Mouse (Mus musculus): ENCODE measurements around the gene Trpm7. TPM values are rescaled to one million over a fixed set of nuclear protein-coding genes. Genes with fewer than 3 reads are reported as not detected.
"Not testable (repeated sequence)": the region's sequence is repeated elsewhere in the genome, so short reads cannot be mapped to it uniquely, and the experiment has no call there.

Gene Trpm7
- total RNA-seq (2021): 10 to 100 TPM; 32.7 to 33.4 TPM
- long read RNA-seq, full-length matches to known transcripts: 6 of 13 reads
- long read RNA-seq, partial matches to known transcripts: 2 of 13 reads
- long read RNA-seq, other reads (novel, unspliced or antisense): 5 of 13 reads

DNA sequence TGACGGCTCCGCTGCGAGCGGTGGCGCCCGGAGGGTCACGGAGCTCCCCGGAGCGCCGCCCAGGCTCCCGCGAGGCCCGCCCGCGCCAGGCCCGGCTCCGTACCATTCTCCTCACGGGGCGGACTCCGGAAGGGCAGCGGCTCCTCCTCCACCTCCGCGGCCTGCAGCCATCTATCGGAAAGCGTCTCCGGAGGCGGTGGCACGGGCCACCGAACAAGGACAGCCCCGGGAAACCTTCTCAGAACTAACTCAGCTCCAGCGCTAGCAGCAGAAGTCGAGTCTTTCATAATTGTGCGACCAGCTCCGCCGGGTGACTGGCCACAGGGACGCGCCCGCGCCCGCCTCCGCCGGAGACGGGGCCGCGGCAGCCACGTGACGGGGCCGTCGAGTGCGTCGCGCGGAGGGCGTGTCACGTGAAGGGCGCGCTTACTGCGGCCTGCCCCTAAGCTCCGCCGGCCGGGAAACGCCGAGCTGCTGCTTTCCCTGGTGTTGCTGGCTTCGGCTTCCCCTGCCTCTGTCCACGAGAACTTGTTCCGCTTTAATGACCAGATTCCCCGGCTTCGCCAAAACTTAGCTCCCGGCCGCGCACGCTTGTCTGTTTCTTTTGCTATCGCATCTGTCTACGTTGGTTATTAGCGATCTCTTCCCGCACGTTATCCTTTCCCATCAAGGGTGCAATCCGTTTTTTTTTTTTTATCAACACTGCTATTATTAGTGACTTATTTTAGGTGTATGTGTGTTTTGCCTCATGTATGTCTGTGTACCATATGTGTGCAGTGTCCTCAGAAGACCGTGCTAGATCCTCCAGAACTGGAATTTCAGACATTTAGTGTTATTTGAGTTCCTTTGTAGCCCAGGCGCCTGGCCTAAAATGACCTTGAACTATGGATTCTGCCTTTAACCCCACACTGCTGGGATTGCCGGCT is at the start of gene Trpm7:
TSS of gene Trpm7 (minus strand) at position 360 of the 926 bp plus-strand sequence.
- peak; percentile 89 to 95 for DNase-seq (ENCODE audit: low spot score in 2 of 2)

DNA sequence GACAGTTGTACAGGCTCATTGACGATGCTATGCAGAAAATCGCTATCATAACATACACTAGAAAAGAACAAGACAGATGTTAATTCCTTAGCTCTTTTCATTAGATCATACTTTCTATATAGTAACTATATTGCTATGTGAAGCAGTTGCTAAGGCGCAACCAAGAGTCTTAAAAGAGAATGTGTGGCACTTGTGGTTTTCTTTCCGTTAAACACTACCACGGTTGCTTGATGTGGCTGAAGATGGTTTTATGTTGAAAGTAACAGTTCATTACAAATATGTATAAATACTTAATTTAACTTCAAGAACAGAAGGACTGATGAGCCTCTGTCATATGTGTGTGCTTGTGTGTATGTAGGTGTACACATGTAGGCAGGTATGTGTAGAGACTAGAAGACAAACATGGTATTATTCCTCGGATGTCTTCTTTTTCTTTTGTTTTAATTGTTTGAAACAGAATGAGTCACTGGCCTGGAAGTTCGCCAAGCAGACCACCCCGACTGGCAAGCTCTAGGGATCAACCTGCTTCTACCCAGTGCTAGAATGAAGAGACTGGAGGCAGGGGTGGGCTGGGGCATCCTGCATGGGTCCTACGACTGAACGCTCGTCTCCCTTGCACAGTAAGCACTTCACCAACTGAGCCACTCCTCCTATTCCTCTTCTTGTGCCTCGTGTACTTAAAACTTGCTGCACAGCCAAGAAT is 44.5 kb upstream of the Trpm7 start:
- no peak for DNase-seq (ENCODE audit: low spot score in 2 of 2)

GRCm38 (mm10) chr2:126916236-126916635 is 40.2 kb upstream of the Trpm7 start:
- DNase-seq (ENCODE audit: low spot score in 2 of 2): no peak

GRCm38 (mm10) chr2:126914096-126914495 is 38.1 kb upstream of the Trpm7 start:
- no peak for DNase-seq (ENCODE audit: low spot score in 2 of 2)

DNA sequence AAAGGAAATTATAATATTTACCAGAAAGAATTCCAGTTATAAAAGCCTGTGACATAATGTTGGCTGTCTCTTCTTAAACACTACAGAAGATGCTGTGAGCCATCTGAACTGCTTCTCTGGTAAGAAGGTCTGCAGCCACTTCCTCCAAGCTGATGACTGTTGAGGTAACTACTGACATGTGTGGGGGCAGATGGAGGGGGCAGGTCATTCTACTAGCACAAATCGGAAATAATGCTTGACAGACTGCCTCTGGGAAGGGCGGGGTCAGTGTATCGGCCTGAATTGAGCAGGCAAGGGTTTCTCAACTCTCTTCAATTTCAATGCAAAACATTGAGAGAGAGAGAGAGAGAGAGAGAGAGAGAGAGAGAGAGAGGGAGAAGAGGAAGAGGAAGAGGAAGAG is 28.1 kb upstream of the Trpm7 start:
- DNase-seq (ENCODE audit: low spot score in 2 of 2): no peak

DNA sequence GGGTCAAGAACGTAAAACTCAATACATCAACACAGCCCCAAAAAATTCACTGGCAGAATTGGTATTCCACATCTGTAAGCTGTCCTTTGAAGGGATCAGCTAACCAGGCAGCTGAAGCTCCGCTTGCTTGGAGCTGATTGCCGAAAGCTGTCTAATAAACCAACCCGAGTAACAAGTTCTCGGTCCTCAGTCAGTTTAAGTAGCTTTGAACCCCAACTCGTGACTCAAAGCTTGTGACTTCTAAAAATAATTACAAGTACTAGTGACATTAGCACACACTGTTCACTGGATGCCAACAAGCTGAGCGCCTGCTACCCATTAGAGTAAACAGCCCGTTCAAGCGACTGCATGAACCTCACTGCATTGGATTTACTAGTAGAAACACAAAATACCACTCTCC is 21.5 kb upstream of the Trpm7 start:
- DNase-seq (ENCODE audit: low spot score in 2 of 2): no peak

GRCm38 (mm10) chr2:126896941-126897340 is 20.9 kb upstream of the Trpm7 start:
- no peak for DNase-seq (ENCODE audit: low spot score in 2 of 2)

DNA sequence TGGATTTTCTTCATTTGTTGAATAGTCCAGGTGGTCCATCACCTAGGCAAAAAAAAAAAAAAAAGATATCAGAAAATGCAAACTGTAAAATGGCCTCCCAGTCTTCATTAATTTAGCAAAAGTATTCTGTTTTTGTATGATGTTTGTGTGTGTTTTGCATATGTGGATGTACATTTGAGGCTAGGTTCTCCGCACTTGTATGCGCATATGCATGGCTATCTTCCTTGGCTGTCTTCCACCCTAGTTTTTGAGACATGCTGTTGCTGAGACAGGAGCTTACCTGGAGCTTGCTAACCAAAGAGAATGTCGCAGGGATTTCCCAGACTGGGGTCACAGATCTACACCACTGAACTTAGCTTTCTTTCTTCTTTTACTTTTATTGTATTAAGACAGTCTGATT is 18.2 kb upstream of the Trpm7 start:
- DNase-seq (ENCODE audit: low spot score in 2 of 2): no peak

- no peak for DNase-seq (ENCODE audit: low spot score in 2 of 2)
These were observed 16.3 kb upstream of the Trpm7 start for GRCm38 (mm10) chr2:126892316-126892715.

DNA sequence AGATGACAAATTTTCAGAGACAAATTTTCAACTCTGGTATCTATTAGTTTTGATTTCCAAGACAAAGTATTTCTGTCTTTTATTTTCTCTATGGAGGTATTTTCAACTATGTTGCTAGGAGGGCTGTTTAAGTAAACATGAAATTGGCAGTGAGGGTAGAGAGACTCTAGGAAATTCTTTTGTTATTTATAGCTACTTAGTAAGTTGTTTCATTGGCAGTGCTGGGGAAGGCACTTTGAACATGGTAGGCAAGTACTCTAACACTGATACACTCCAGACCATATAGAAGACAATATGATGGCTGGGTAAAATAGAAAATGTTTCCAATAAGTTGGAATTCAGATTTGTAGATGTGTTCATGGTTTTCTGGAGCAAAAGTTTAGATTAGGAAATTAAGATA is 15.7 kb upstream of the Trpm7 start:
- DNase-seq (ENCODE audit: low spot score in 2 of 2): no peak

- DNase-seq (ENCODE audit: low spot score in 2 of 2): no peak
These were observed 11.1 kb upstream of the Trpm7 start for GRCm38 (mm10) chr2:126887141-126887540.

DNA sequence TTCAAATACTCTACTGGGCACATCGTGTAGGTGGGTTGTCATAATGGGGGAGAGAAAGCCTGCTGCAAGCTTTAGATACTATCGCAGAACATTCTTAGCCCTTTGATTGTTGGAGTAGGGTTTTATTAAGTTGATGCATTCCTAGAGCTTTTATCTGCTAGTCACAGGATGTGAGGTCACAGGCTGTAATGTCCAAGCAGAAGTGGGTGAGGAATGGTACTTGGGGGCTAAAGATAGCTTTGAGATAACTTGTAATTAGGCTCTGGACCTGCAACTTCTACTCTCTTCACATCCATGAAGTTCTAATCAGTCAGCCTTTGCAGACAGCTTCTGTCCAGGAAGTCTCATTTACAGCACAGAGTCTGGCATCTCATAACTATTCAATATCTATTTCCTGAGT is 9.8 kb upstream of the Trpm7 start:
- DNase-seq (ENCODE audit: low spot score in 2 of 2): no peak

DNA sequence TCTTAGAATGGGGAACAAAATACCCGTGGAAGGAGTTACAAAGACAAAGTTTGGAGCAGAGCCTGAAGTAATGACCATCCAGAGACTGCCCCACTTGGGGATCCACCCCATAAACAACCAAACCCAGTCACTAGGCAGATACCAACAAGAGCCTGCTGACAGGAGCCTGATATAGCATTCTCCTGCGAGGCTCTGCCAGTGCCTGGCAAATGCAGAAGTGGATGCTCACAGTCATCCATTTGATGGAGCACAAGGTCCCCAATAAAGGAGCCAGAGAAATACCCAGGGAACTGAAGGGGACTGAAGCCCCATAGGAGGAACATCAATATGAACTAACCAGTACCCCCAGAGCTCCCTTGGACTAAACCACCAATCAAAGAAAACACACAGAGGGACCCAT is 6.7 kb upstream of the Trpm7 start:
- not testable (repeated sequence) for DNase-seq (ENCODE audit: low spot score in 2 of 2)

GRCm38 (mm10) chr2:126877991-126878390 is 2.0 kb upstream of the Trpm7 start:
- DNase-seq (ENCODE audit: low spot score in 2 of 2): no peak

- DNase-seq (ENCODE audit: low spot score in 2 of 2): peak; percentile 13 to 49
These were observed 554 bp downstream of the Trpm7 start for GRCm38 (mm10) chr2:126875516-126875835.

- peak in 1 of 2 experiments; percentile 14 for DNase-seq (ENCODE audit: low spot score in 2 of 2)
These were observed 1.1 kb downstream of the Trpm7 start for GRCm38 (mm10) chr2:126874809-126875515.

DNA sequence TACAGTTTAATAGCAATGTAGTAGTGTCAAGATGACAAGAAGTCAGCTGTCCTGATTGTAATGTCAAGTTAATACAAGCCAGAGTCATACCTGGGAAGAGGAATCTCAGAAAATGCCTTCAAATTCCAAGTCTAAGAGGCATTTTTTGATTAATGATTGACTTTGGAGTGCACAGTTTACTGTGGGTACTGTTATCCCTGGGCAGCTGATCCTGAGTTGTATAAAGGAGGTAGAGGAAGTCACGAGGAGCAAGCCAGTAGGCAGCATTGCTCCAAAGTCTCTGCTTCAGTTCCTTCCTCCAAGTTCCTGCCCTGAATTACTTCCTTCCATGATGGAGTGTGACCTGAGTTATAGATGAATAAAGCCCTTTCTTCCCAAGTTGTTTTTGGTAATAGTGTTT is 9.7 kb downstream of the Trpm7 start:
- no peak for DNase-seq (ENCODE audit: low spot score in 2 of 2)

- DNase-seq (ENCODE audit: low spot score in 2 of 2): no peak
These were observed 10.4 kb downstream of the Trpm7 start for GRCm38 (mm10) chr2:126865501-126866199.

DNA sequence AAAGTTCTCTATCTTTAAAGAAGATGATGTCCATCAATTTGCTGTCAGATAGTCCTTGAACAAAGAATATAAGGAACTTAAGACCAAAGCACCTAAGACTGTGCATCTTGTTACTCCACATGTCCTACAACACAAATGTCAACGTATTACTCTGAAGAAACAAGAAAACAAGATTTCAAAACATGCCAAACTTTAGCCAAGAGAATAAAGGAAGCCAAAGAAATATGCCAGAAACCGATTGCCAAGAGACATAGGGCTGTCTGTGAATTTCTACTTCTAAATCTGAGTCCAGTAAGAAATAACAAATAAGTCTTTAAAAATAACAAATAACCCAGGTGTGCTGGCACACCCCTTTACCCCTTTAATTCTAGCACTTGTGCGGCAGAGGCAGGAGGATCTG is 11.0 kb downstream of the Trpm7 start:
- no peak for DNase-seq (ENCODE audit: low spot score in 2 of 2)

DNA sequence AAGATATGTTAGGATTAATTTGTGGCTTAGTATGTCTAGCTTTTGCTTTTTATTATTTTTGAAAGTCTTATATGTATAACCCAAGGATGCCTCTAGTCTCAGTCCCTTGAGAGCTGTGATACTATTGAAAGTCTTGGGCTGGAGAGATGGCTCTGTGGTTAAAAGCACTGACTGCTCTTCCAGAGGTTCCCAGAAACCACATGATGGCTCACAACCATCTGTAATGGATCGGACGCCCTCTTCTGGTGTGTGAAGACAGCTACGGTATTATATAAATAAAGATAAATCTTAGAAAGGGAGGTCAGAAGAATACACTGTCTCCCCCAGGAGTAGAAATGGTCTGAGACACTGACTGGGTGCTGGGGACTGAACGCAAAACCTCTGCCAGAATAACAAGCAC is 31.3 kb downstream of the Trpm7 start:
- DNase-seq (ENCODE audit: low spot score in 2 of 2): no peak

DNA sequence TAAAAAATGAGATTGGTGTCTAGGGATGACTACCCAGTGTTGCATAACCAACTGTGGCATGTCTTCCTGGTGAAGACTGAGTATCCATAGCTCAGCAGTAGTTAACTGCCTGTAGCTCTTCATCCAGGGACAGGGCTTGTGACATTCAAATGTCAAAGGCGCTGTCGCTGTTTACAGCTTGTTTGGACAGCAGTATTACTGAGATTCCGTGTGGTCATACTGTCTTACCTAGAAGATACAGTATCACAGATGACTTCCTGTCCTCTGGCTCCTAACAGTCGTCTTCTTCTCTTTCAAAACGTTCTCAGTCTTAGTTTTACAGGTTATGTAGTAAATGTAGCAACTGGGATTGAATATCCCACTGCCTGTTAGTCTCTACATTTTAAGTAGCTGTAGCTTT is 37.2 kb downstream of the Trpm7 start:
- DNase-seq (ENCODE audit: low spot score in 2 of 2): no peak
